Mouse (Mus musculus) kidney, embryonic 16.5 days (tissue): Measurements from ENCODE around the gene Dkc1. TPM values are rescaled to one million over a fixed set of nuclear protein-coding genes. Genes with fewer than 3 reads are reported as not detected.
"Not testable (repeated sequence)": the region's sequence is repeated elsewhere in the genome, so short reads cannot be mapped to it uniquely, and the experiment has no call there.

ENCODE experiments used
- ATAC-seq: fragments of 200-750 bp; cut with Nextera tagmentation; 2 replicates; pipeline ENCODE4 v1.8.0; 2017; ENCODE audit warnings: moderate TSS enrichment; ENCODE audit not compliant: low FRiP score, low TSS enrichment
- H3K27ac ChIP-seq: fragments of 300-500 bp; sonication (generic); 2 replicates; pipeline ENCODE4 v1.5.1; 2014; ENCODE audit warnings: low read length
- H3K27me3 ChIP-seq: fragments of 300-500 bp; sonication (generic); 2 replicates; pipeline ENCODE4 v1.6.1; 2014; ENCODE audit warnings: low read length, control low read depth, mixed read lengths; ENCODE audit not compliant: insufficient read depth
- H3K36me3 ChIP-seq: fragments of 300-500 bp; sonication (generic); 2 replicates; pipeline ENCODE4 v1.6.1; 2014; ENCODE audit warnings: low read length, control low read depth, mixed read lengths; ENCODE audit not compliant: insufficient read depth
- H3K4me1 ChIP-seq: fragments of 300-500 bp; sonication (generic); 2 replicates; pipeline ENCODE4 v1.6.1; 2014; ENCODE audit warnings: low read length, control low read depth, mixed read lengths; ENCODE audit not compliant: insufficient read depth
- H3K4me2 ChIP-seq: fragments of 300-500 bp; sonication (generic); replicated peaks from 2 replicates; pipeline ENCODE4 v1.6.1; 2014; ENCODE audit warnings: low read depth, low read length
- H3K4me3 ChIP-seq: fragments of 300-500 bp; sonication (generic); 2 replicates; pipeline ENCODE4 v1.5.1; 2014; ENCODE audit warnings: mild to moderate bottlenecking, low read length
- H3K9ac ChIP-seq: fragments of 300-500 bp; sonication (generic); replicated peaks from 2 replicates; pipeline ENCODE4 v1.6.1; 2014; ENCODE audit warnings: low read length
- H3K9me3 ChIP-seq: fragments of 300-500 bp; sonication (generic); 2 replicates; pipeline ENCODE4 v1.6.1; 2016; ENCODE audit warnings: low read length, control low read depth
- WGBS: fragments of 180-500 bp; shearing (Covaris S2); extraction: QIAGEN DNeasy Blood & Tissue Kit; methylation state at CpG from one replicate; pipeline ENCODE4 v1.1.7; 2014; 5-methylcytosine and 5-hydroxymethylcytosine counted together
- polyA plus RNA-seq: library from polyadenylated mRNA; unstranded; fragments of >200 nt; fragmentation: Nextera tagmentation; extraction: Ambion mirVana; gene quantifications from 2 replicates; pipeline ENCODE4 v1.2.1, GENCODE M21; 2015

Dkc1 gene
- polyA plus RNA-seq, 1 experiment from 2014 or later, result 135 TPM

- H3K36me3 ChIP-seq, result no peaks in the 10 kb centered on the region
- H3K9me3 ChIP-seq, result no peaks in the 10 kb centered on the region
- 82% methylated on average over 2 of the region's 2 CpGs for WGBS
- no peaks in the 10 kb centered on the region for H3K27me3 ChIP-seq
- no peaks in the 10 kb centered on the region for H3K4me1 ChIP-seq
- H3K4me3 ChIP-seq, result no peak overlapping the region
- no peak overlapping the region for H3K27ac ChIP-seq
- ATAC-seq, result no peak
- H3K9ac ChIP-seq, result no peak overlapping the region
- H3K4me2 ChIP-seq, result no peak overlapping the region
Observed at GRCm38 (mm10) chrX:75137729-75138128, 42.1 kb downstream of the Dkc1 start.

DNA sequence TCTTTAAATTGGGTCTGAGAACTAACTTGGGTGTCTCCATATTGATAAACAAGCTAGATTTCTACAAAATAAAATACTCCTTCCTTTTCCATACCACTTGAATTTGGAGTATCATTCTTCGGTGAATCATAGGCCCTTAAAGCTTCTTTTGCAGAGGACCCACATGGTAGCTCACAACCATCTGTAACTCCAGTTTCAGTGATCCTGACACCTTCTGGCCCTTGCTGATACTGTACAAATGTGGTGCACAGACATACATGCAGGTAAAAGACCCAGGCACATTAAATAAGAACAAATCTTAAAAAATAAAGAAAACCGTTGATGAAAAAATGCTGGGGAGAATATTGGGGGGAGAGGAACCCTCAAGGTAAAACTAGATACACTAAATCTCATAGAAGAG lies 42.5 kb downstream of the Dkc1 start:
- no peaks in the 10 kb centered on the region for H3K9me3 ChIP-seq
- no peak overlapping the region for H3K9ac ChIP-seq
- no peaks in the 10 kb centered on the region for H3K4me1 ChIP-seq
- H3K27me3 ChIP-seq, result no peaks in the 10 kb centered on the region
- H3K4me2 ChIP-seq, result no peak overlapping the region
- WGBS, result 90% methylated on average over 2 of the region's 2 CpGs
- no peaks in the 10 kb centered on the region for H3K36me3 ChIP-seq
- H3K4me3 ChIP-seq, result no peak overlapping the region
- no peak for ATAC-seq
- no peak overlapping the region for H3K27ac ChIP-seq

GRCm38 (mm10) chrX:75143124-75143555 lies 47.5 kb downstream of the Dkc1 start:
- peak overlapping the region; percentile 57 for H3K4me2 ChIP-seq
- peak overlapping the region; percentile 35 for H3K4me3 ChIP-seq
- H3K36me3 ChIP-seq, H3K4me1 ChIP-seq, H3K27ac ChIP-seq, H3K27me3 ChIP-seq, H3K9me3 ChIP-seq: not testable (repeated sequence)
- peak; percentile 69 for ATAC-seq
- WGBS, result 29% methylated on average over 18 of the region's 42 CpGs
- 0 out of 2 replicates have a peak overlapping the region, but pooled peaks have one; percentile 22 for H3K9ac ChIP-seq

- Histone ChIP-seq H3K4me2 (no peak overlapping the region), H3K4me3 (no peak overlapping the region), H3K36me3 (no peaks in the 10 kb centered on the region), H3K4me1 (no peaks in the 10 kb centered on the region), H3K27ac (no peak overlapping the region), H3K9ac (no peak overlapping the region), H3K9me3 (no peaks in the 10 kb centered on the region), H3K27me3 (no peaks in the 10 kb centered on the region)
- 78% methylated on average over 4 of the region's 4 CpGs for WGBS
- ATAC-seq, result no peak
Observed at GRCm38 (mm10) chrX:75148414-75148813, 52.8 kb downstream of the Dkc1 start.

- no peak overlapping the region for H3K4me2 ChIP-seq
- H3K9me3 ChIP-seq, result no peaks in the 10 kb centered on the region
- H3K36me3 ChIP-seq, result no peaks in the 10 kb centered on the region
- 69% methylated on average over 2 of the region's 2 CpGs for WGBS
- no peak overlapping the region for H3K4me3 ChIP-seq
- no peaks in the 10 kb centered on the region for H3K4me1 ChIP-seq
- no peak overlapping the region for H3K27ac ChIP-seq
- no peak for ATAC-seq
- no peaks in the 10 kb centered on the region for H3K27me3 ChIP-seq
- no peak overlapping the region for H3K9ac ChIP-seq
Observed at GRCm38 (mm10) chrX:75150304-75150703, 54.6 kb downstream of the Dkc1 start.

DNA sequence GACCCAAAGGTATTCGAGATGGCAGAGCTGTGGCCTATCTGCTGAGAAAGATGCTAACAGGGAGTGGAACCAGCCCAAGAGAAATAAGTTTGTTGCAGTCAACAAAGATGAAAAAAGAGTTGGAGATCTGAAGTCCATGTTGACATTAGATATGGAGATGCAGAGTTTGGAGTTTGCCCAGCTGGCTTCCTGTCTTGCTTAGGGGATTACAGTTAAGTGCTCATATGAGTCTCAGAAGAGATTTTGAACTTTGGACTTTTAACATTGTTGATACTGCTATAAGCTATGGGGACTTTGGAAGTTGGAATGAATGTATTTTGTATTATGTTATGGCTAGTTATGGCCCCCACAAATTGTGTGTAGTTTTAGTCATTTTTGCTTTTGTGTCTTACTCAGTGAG lies 56.6 kb downstream of the Dkc1 start:
- no peak overlapping the region for H3K9ac ChIP-seq
- H3K27me3 ChIP-seq, result no peaks in the 10 kb centered on the region
- no peak overlapping the region for H3K4me3 ChIP-seq
- H3K36me3 ChIP-seq, result no peaks in the 10 kb centered on the region
- no peak for ATAC-seq
- WGBS, result 62% methylated on average over 1 of the region's 1 CpGs
- no peak overlapping the region for H3K27ac ChIP-seq
- H3K9me3 ChIP-seq, result no peaks in the 10 kb centered on the region
- no peaks in the 10 kb centered on the region for H3K4me1 ChIP-seq
- H3K4me2 ChIP-seq, result no peak overlapping the region

- Histone ChIP-seq H3K27ac (no peak overlapping the region), H3K4me2 (peak overlapping the region; percentile 57), H3K4me3 (peak overlapping the region; percentile 44), H3K36me3 (no peaks in the 10 kb centered on the region), H3K9me3 (no peaks in the 10 kb centered on the region), H3K4me1 (no peaks in the 10 kb centered on the region), H3K9ac (peak overlapping the region; percentile 62), H3K27me3 (no peaks in the 10 kb centered on the region)
- WGBS, result 28% methylated on average over 23 of the region's 49 CpGs
- ATAC-seq, result peak; percentile 94
Observed at GRCm38 (mm10) chrX:75155576-75156243, 60.1 kb downstream of the Dkc1 start.

Other genes starting within 250 kb of the Dkc1 start
- gene Gab3, start 10.4 kb upstream of the Dkc1 start, polyA plus RNA-seq, result 2.1 and 2.2 TPM in 2 replicates
- 56.7 and 68.8 TPM in 2 replicates for gene Mpp1, start 35.2 kb downstream of the Dkc1 start, polyA plus RNA-seq
- not detected in 2 replicates for gene Smim9, start 67.9 kb downstream of the Dkc1 start, polyA plus RNA-seq